Mouse (Mus musculus): ENCODE data around the gene Snrpa1.

DNA sequence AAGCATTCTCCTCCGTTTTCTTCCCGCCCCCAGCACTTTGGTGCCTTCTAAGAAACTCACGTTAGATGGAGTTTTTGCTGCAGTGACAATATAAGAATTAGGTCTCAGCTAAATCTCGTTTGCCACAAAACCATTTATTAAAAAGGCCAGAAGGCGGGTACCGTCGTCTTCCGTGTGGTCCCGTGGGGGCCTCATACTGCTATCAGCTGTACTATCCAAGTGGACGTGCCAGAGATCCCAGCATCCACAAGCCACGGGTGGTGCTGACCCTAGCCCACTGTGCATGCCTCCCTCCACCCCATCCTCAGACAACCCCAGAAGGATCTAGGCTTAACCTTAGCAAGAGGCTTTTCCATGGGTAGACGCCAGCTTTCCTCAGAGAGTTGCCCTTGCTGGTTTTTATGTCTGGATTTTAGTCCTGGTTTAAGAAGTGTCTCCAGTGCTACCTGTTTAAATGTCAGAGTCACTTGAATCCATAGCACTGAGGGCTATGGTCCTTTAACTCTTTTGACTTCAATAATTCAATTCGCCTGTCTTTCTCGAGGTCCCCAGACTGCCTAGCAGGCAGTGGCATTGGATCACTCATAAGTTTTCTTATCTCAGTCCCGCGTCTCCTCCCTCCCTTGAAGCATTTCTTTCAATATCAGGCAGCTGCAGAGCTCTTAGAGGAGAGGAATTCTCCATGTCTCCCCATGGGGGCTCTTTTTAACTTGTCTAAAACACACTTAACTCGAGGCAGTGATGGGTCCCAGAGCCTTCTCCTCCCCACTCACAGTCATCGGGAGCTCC, 18.6 kb upstream of the Snrpa1 start:
- TF ChIP-seq POLR2A (IDR thresholded peaks at IDR 0.05; ENCODE audit: borderline replicate concordance, low read depth, low read length) (no peak), CTCF (IDR thresholded peaks at IDR 0.05; ENCODE audit: low read depth, low read length) (no peak)

Measured in bone marrow macrophage, adult 2 months (primary cell).